Mouse (Mus musculus) hindbrain, postnatal 0 days (tissue): ENCODE data around the gene Mylpf. TPM values are rescaled to one million over a fixed set of nuclear protein-coding genes. Genes with fewer than 3 reads are reported as not detected.
A peak's percentile ranks its signal among the peaks of the same experiment; 100 is the strongest.

Experiments used
- ATAC-seq: fragments of 200-750 bp; cut with Nextera tagmentation; 2 replicates; pipeline ENCODE4 v1.8.0; 2017; ENCODE audit warnings: mild to moderate bottlenecking, moderate TSS enrichment, moderate library complexity
- DNase-seq: peaks from one replicate; pipeline ENCODE4 v3.0.0-alpha.2; 2015; ENCODE audit warnings: low spot score
- H3K27ac ChIP-seq: fragments of 300-500 bp; sonication (generic); 2 replicates; pipeline ENCODE4 v1.5.1; 2014; ENCODE audit warnings: mild to moderate bottlenecking
- H3K27me3 ChIP-seq: fragments of 300-500 bp; sonication (generic); 2 replicates; pipeline ENCODE4 v1.6.1; 2014; ENCODE audit warnings: low read length, mixed read lengths; ENCODE audit not compliant: insufficient read depth
- H3K36me3 ChIP-seq: fragments of 300-500 bp; sonication (generic); 2 replicates; pipeline ENCODE4 v1.6.1; 2014; ENCODE audit warnings: low read length, mixed read lengths; ENCODE audit not compliant: insufficient read depth
- H3K4me1 ChIP-seq: fragments of 300-500 bp; sonication (generic); 2 replicates; pipeline ENCODE4 v1.6.1; 2014; ENCODE audit warnings: antibody characterized with exemption, low read length, mixed read lengths; ENCODE audit not compliant: insufficient read depth
- H3K4me2 ChIP-seq: fragments of 300-500 bp; sonication (generic); 2 replicates; pipeline ENCODE4 v1.6.1; 2014; ENCODE audit warnings: low read depth, mild to moderate bottlenecking, low read length, moderate library complexity, mixed read lengths
- H3K4me3 ChIP-seq: fragments of 300-500 bp; sonication (generic); 2 replicates; pipeline ENCODE4 v1.5.1; 2014; ENCODE audit warnings: low read length
- H3K9ac ChIP-seq: fragments of 300-500 bp; sonication (generic); replicated peaks from 2 replicates; pipeline ENCODE4 v1.6.1; 2014; ENCODE audit warnings: mild to moderate bottlenecking, low read length, moderate library complexity, mixed read lengths
- H3K9me3 ChIP-seq: fragments of 300-500 bp; sonication (generic); 2 replicates; pipeline ENCODE4 v1.6.1; 2016; ENCODE audit warnings: low read length, mixed read lengths
- CTCF ChIP-seq: IDR thresholded peaks from 2 replicates; pipeline ENCODE4 v1.5.1; 2016; ENCODE audit warnings: antibody characterized with exemption, control low read depth, low read depth
- WGBS: fragments of 180-500 bp; shearing (Covaris S2); extraction: QIAGEN DNeasy Blood & Tissue Kit; methylation state at CpG from one replicate; pipeline ENCODE4 v1.1.7; 2014; 5-methylcytosine and 5-hydroxymethylcytosine counted together
- polyA plus RNA-seq: library from polyadenylated mRNA; unstranded; fragments of >200 nt; fragmentation: Nextera tagmentation; extraction: Ambion mirVana; gene quantifications from 2 replicates; pipeline ENCODE4 v1.2.1, GENCODE M21; 2015
- total RNA-seq: library from RNA; depleted of rRNA; stranded (reverse); fragments of >200 nt; gene quantifications from 2 replicates; pipeline ENCODE4 v1.2.3, GENCODE M21; 2014

Mylpf gene
- total and polyA plus RNA-seq, 2 experiments from 2014 or later = 3.0 TPM; not detected in 1

DNA sequence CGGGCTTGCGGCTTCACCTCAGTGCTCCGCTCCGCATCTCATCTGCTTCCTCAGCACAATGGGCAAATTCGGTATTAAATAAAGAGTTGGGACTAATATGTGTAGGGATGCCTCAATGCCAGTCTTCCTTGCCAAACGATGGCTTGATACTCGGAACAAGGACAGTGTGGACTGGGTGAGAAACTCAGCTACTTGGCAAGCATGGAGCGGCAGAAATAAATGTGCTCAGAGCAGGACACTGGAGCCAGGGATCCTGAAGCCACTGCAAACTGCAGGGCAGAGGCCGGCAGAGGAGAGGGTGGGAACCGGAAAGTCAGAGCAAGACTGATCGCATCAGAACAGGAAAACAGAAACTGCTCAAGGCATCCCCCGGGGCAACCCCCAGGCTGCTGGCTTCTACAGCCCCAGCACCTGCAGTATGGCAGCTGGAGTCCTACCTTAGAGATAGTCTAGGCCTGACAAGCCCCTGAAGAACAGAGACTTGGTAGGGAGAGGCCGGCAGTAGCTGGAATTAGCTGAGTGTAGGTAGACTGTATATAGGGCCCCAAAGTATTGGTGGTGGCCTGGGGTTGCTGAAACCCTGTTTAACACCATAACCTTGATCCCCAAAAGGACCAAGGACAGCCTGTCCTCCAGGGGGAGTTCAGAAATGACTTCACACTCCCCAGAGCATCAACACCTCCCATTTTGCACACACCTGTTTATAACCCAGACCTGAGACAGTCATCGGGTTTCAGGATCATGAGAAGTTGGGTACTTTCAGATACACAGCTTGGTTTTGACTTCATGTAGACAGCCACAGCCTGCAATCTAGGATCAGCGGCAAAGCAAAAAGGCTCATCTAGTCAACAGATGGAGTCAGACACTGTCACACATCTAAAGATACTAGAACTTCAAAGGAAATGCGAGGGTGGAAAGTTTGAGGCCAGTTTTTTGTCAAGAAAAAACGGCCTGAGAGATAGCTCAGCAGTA lies 20.1 kb upstream of the Mylpf start:
- H3K27ac ChIP-seq = no peak overlapping the region
- WGBS = 82% methylated on average over 17 of the region's 17 CpGs
- no peak overlapping the region for H3K4me3 ChIP-seq
- peaks cover 13% of the 10 kb centered on the region; the same call in 1 of the 2 replicates for H3K36me3 ChIP-seq
- H3K4me1 ChIP-seq = no peaks in the 10 kb centered on the region
- no peak for DNase-seq
- no peak for ATAC-seq
- H3K9me3 ChIP-seq = no peaks in the 10 kb centered on the region
- H3K9ac ChIP-seq = no peak overlapping the region
- TF ChIP-seq CTCF = no peak
- no peaks in the 10 kb centered on the region for H3K27me3 ChIP-seq
- no peak overlapping the region for H3K4me2 ChIP-seq

- 81% methylated on average over 6 of the region's 6 CpGs for WGBS
- Histone ChIP-seq H3K27me3 (no peaks in the 10 kb centered on the region), H3K27ac (no peak overlapping the region), H3K4me3 (no peak overlapping the region), H3K4me1 (peaks cover 12% of the 10 kb centered on the region), H3K9ac (no peak overlapping the region), H3K9me3 (no peaks in the 10 kb centered on the region), H3K36me3 (peaks cover 15% of the 10 kb centered on the region; the same call in 1 of the 2 replicates), H3K4me2 (no peak overlapping the region)
- DNase-seq = no peak
- TF ChIP-seq CTCF = no peak
- no peak for ATAC-seq
Measured at GRCm38 (mm10) chr7:127190672-127191071, 18.0 kb upstream of the Mylpf start.

DNA sequence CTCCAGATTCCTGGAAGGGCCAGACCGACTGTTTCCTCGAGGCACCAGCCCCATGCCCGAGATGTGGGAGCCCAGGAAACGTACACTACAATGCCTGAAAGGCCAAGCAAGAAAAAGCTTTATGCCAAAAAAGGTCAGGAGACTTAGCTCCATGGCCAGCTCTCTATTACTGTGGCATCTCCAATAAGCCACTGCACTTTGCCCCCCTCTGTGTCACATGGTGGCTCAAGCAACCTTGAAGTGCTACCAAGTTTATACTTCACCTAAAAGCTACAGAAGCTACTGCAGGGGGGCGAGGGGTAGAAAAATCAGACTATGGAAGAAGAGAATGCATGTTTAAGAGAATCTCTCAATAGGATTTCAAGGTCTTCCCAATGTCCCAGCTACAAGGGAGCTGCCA lies 15.7 kb upstream of the Mylpf start:
- Histone ChIP-seq H3K27ac (no peak overlapping the region), H3K4me1 (peaks cover 17% of the 10 kb centered on the region)

GRCm38 (mm10) chr7:127194011-127194632 lies 14.6 kb upstream of the Mylpf start:
- Histone ChIP-seq H3K4me3 (no peak overlapping the region), H3K9ac (0 out of 2 replicates have a peak overlapping the region, but pooled peaks have one; percentile 74)

More for the DNA sequence above, 15.7 kb upstream of the Mylpf start:
- Histone ChIP-seq H3K9ac (no peak overlapping the region), H3K4me3 (no peak overlapping the region), H3K27me3 (no peaks in the 10 kb centered on the region), H3K36me3 (peaks cover 21% of the 10 kb centered on the region; the same call in 1 of the 2 replicates), H3K9me3 (no peaks in the 10 kb centered on the region), H3K4me2 (no peak overlapping the region)
- TF ChIP-seq CTCF = no peak
- ATAC-seq (no peak), DNase-seq (no peak)
- 95% methylated on average over 5 of the region's 5 CpGs for WGBS

GRCm38 (mm10) chr7:127194633-127195029 lies 14.1 kb upstream of the Mylpf start:
- Histone ChIP-seq H3K9me3 (no peaks in the 10 kb centered on the region), H3K4me2 (peak overlapping the region; percentile 68), H3K27me3 (no peaks in the 10 kb centered on the region), H3K9ac (peak overlapping the region; percentile 74), H3K4me3 (peak overlapping the region; percentile 62), H3K4me1 (peaks cover 17% of the 10 kb centered on the region), H3K36me3 (peaks cover 33% of the 10 kb centered on the region), H3K27ac (peak overlapping the region; percentile 82; the same call in 1 of the 2 replicates)
- ATAC-seq (no peak), DNase-seq (no peak)
- TF ChIP-seq CTCF = no peak
- 85% methylated on average over 7 of the region's 7 CpGs for WGBS

More at GRCm38 (mm10) chr7:127194011-127194632, 14.6 kb upstream of the Mylpf start:
- H3K36me3 ChIP-seq = peaks cover 27% of the 10 kb centered on the region
- peak overlapping the region; percentile 68 for H3K4me2 ChIP-seq
- no peak for DNase-seq
- H3K27ac ChIP-seq = no peak overlapping the region
- H3K9me3 ChIP-seq = no peaks in the 10 kb centered on the region
- TF ChIP-seq CTCF = no peak
- ATAC-seq = no peak
- WGBS = 89% methylated on average over 17 of the region's 17 CpGs
- H3K4me1 ChIP-seq = peaks cover 17% of the 10 kb centered on the region
- no peaks in the 10 kb centered on the region for H3K27me3 ChIP-seq

- H3K36me3 ChIP-seq = peaks cover 43% of the 10 kb centered on the region
- WGBS = 1% methylated on average over 51 of the region's 51 CpGs
- peak within 1 kb of the TSS; percentile 68 for H3K4me2 ChIP-seq
- peak within 1 kb of the TSS; percentile 74 for H3K9ac ChIP-seq
- H3K27ac ChIP-seq = peak within 1 kb of the TSS; percentile 82
- ATAC-seq = peak; percentile 97
- DNase-seq = peak; percentile 99
- no peaks in the 10 kb centered on the region for H3K27me3 ChIP-seq
- no peaks in the 10 kb centered on the region for H3K9me3 ChIP-seq
- H3K4me1 ChIP-seq = peaks cover 17% of the 10 kb centered on the region
- TF ChIP-seq CTCF = peak; percentile 63
- peak within 1 kb of the TSS; percentile 62 for H3K4me3 ChIP-seq
Measured at GRCm38 (mm10) chr7:127195544-127196295, 13.0 kb upstream of the Mylpf start, which contains the start of gene Cd2bp2. TSS of gene Cd2bp2 (minus strand) at chr7:127196050.
